Mouse (Mus musculus) stomach, postnatal 0 days (tissue): Measurements from ENCODE around the gene Hax1. TPM values are rescaled to one million over a fixed set of nuclear protein-coding genes. Genes with fewer than 3 reads are reported as not detected.

ENCODE experiments used
- ATAC-seq: fragments of 200-750 bp; cut with Nextera tagmentation; 2 replicates; pipeline ENCODE4 v1.8.0; 2017; ENCODE audit not compliant: low FRiP score, low TSS enrichment
- DNase-seq: peaks from one replicate; pipeline ENCODE4 v3.0.0-alpha.2; 2016; ENCODE audit warnings: low spot score
- H3K27ac ChIP-seq: fragments of 300-500 bp; sonication (generic); replicated peaks from 2 replicates; pipeline ENCODE4 v1.5.1; 2014; ENCODE audit warnings: mild to moderate bottlenecking, control low read depth
- H3K27me3 ChIP-seq: fragments of 300-500 bp; sonication (generic); 2 replicates; pipeline ENCODE4 v1.6.1; 2014; ENCODE audit warnings: low read length; ENCODE audit not compliant: control insufficient read depth, insufficient read depth
- H3K36me3 ChIP-seq: fragments of 300-500 bp; sonication (generic); 2 replicates; pipeline ENCODE4 v1.6.1; 2014; ENCODE audit warnings: low read length, mixed read lengths; ENCODE audit not compliant: control insufficient read depth, insufficient read depth
- H3K4me1 ChIP-seq: fragments of 300-500 bp; sonication (generic); replicated peaks from 2 replicates; pipeline ENCODE4 v1.6.1; 2014; ENCODE audit warnings: antibody characterized with exemption; ENCODE audit not compliant: control insufficient read depth, insufficient read depth
- H3K4me2 ChIP-seq: fragments of 300-500 bp; sonication (generic); replicated peaks from 2 replicates; pipeline ENCODE4 v1.6.1; 2014; ENCODE audit warnings: low read depth, mild to moderate bottlenecking, control low read depth, moderate library complexity
- H3K4me3 ChIP-seq: fragments of 300-500 bp; sonication (generic); 2 replicates; pipeline ENCODE4 v1.5.1; 2014; ENCODE audit warnings: low read depth, low read length, control low read depth
- H3K9ac ChIP-seq: fragments of 300-500 bp; sonication (generic); 2 replicates; pipeline ENCODE4 v1.6.1; 2014; ENCODE audit warnings: mild to moderate bottlenecking, low read length, control low read depth, mixed read lengths
- H3K9me3 ChIP-seq: fragments of 300-500 bp; sonication (generic); 2 replicates; pipeline ENCODE4 v1.6.1; 2016; ENCODE audit warnings: low read length; ENCODE audit not compliant: control insufficient read depth
- CTCF ChIP-seq: IDR thresholded peaks from 2 replicates; pipeline ENCODE4 v1.5.1; 2016; ENCODE audit warnings: antibody characterized with exemption, low read depth, mild to moderate bottlenecking, moderate library complexity
- EP300 ChIP-seq: optimal IDR thresholded peaks from 2 replicates; pipeline ENCODE3; 2016; ENCODE audit warnings: antibody characterized with exemption
- WGBS: fragments of 180-500 bp; shearing (Covaris S2); extraction: QIAGEN DNeasy Blood & Tissue Kit; methylation state at CpG from one replicate; pipeline ENCODE4 v1.1.7; 2014; 5-methylcytosine and 5-hydroxymethylcytosine counted together
- polyA plus RNA-seq: library from polyadenylated mRNA; unstranded; fragments of >200 nt; fragmentation: Nextera tagmentation; extraction: Ambion mirVana; gene quantifications from 2 replicates; pipeline ENCODE4 v1.2.1, GENCODE M21; 2015

Gene Hax1
- polyA plus RNA-seq, 1 experiment from 2014 or later = 77.7 TPM

DNA sequence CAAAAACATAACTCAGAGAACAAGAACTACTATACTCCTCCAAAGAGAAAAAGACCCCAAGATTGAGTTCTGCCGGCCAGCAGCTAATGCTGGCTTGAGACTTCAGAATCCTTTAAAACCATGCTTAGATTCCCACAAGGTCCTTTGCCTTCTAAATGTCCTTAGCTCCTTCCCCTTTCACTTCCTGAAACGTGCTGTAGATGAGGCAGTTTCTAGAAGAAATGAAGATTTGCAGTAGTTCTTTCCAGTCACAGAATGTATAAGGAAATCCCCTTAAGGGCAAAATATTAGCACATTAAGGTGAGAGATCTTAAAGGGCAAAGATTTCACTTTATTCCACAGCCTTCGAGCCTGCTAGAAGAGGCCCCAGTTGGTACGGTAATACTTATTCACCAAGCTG lies 1.2 kb upstream of the Hax1 start:
- TF ChIP-seq EP300 (no peak), CTCF (no peak)
- Histone ChIP-seq H3K4me1 (no peaks in the 10 kb centered on the region), H3K27ac (peak overlapping the region; percentile 95), H3K27me3 (no peaks in the 10 kb centered on the region), H3K36me3 (0 out of 2 replicates have a peak, but pooled peaks cover 2% of the 10 kb centered on the region), H3K9ac (no peak overlapping the region), H3K9me3 (no peaks in the 10 kb centered on the region), H3K4me2 (no peak overlapping the region), H3K4me3 (no peak overlapping the region)
- ATAC-seq = no peak
- DNase-seq = no peak
- 84% methylated on average over 4 of the region's 4 CpGs for WGBS

DNA sequence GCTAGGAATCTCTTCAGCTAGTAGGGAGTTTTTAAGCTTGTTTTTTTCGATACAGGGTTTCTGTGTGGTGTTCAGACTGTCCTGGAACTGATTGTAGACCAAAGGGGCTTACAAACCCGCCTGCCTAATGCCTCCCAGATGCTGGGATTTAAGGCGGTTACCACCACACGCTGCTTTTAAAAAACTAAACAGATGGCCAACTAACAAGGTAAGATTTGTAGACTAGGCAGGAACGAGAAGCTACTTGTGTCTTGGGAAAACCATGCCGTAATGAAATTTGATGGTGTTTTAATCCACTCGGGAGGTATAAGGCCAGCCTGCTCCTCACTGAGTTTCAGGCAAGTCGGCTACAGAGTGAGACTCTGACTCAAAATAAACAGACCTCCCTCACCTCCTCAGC lies 510 bp upstream of the Hax1 start:
- Histone ChIP-seq H3K36me3 (0 out of 2 replicates have a peak, but pooled peaks cover 2% of the 10 kb centered on the region), H3K27me3 (no peaks in the 10 kb centered on the region), H3K27ac (peak overlapping the region; percentile 95), H3K9ac (peak overlapping the region; percentile 77), H3K9me3 (no peaks in the 10 kb centered on the region), H3K4me1 (no peaks in the 10 kb centered on the region), H3K4me3 (peak overlapping the region; percentile 72), H3K4me2 (peak overlapping the region; percentile 90)
- peak; percentile 30 for DNase-seq
- WGBS = 9% methylated on average over 8 of the region's 8 CpGs
- ATAC-seq = peak; percentile 21
- TF ChIP-seq CTCF (no peak), EP300 (no peak)

DNA sequence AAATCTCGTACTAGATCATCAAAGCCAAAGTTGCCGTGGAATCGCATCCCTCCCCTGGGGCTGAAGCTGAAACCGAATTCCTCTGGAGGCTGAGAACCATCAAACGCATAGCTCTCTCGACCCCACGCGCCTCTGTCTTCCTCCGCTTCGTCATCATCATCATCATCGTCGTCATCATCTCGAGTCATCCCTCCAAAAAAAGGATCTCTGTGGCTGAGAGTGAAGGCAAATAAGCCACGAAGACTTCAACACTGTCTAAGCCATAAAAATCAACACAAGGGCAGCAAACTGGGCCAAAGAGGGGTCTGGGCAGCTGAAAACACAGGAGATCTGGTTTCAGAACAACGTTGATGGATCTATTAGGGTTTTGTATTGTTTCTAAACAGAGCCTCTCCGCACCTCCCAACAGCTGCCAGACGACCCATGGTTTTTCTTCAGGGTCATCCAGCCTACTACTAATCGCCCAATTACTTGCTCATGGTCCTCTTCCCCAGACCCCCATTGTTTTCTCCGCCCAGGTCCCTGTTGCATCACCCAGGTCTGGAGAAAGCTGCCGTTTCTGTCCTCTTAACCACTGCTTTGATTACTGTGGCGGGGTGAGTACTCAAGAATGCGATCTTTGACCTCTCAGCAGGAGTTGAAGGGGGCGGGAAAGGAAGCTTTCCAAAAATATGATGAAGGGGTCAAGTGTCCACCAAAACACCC lies 637 bp downstream of the Hax1 start:
- peak overlapping the region; percentile 72 for H3K4me3 ChIP-seq
- H3K9ac ChIP-seq = peak overlapping the region; percentile 77
- no peaks in the 10 kb centered on the region for H3K4me1 ChIP-seq
- H3K4me2 ChIP-seq = peak overlapping the region; percentile 90
- WGBS = 7% methylated on average over 21 of the region's 23 CpGs
- DNase-seq = no peak
- H3K36me3 ChIP-seq = 0 out of 2 replicates have a peak, but pooled peaks cover 2% of the 10 kb centered on the region
- ATAC-seq = peak; percentile 45; the same call in 1 of the 2 replicates
- TF ChIP-seq EP300 (no peak), CTCF (no peak)
- H3K9me3 ChIP-seq = no peaks in the 10 kb centered on the region
- peak overlapping the region; percentile 95 for H3K27ac ChIP-seq
- no peaks in the 10 kb centered on the region for H3K27me3 ChIP-seq

DNA sequence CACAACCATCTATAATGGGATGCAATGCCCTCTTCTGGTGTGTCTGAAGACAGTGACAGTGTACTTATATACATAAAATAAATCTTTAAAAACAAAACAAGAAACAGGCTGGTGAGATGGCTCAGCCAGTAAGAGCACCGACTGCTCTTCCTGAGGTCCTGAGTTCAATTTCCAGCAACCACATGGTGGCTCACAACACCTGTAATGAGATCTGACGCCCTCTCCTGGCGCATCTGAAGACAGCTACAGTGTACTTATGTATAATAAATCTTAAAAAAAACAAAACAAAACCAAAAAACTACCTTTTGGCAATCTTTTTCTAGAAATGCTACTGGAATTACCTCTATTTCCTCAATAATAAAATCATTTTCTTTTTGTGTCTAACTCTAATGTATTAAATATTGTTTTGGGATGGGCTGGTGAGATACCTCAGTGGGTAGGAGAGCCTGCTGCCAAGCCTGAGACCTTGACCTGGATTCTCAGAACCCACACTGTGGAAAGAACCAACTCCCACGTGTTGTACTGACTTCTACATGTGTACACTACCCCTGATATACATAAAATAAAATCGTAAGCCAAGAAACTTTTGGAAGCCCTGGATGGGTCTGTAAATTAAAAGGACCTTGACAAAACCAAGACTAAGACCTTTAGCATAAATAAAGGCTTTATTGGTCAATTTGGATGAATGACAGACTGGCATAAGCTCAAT lies 3.6 kb downstream of the Hax1 start:
- Histone ChIP-seq H3K4me2 (no peak overlapping the region), H3K4me1 (no peaks in the 10 kb centered on the region), H3K4me3 (no peak overlapping the region), H3K27me3 (no peaks in the 10 kb centered on the region), H3K27ac (no peak overlapping the region), H3K36me3 (no peaks in the 10 kb centered on the region; the same call in 1 of the 2 replicates), H3K9ac (no peak overlapping the region), H3K9me3 (no peaks in the 10 kb centered on the region)
- DNase-seq (no peak), ATAC-seq (no peak)
- WGBS = 85% methylated on average over 5 of the region's 5 CpGs
- no peak for TF ChIP-seq CTCF
- TF ChIP-seq EP300 = no peak

DNA sequence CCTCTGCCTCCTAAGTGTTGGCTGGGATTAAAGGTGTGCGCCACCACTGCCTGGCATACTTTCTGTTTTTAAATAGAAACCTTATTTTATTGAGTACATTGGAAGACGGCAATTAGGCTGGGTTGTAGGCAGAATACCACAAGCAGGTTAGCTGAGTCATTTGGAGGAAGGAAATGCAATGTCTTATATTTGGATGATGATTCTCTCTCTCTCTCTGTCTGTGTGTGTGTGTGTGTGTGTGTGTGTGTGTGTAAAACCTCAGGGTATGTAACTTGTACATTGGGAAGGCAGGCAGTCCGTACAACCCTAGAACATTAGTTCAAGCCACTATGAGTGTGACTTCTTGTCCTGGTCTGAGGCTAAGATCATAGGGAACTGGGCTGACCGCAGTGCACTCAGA lies 10.8 kb downstream of the Hax1 start:
- H3K36me3 ChIP-seq = no peaks in the 10 kb centered on the region; the same call in 1 of the 2 replicates
- 90% methylated on average over 4 of the region's 4 CpGs for WGBS
- no peaks in the 10 kb centered on the region for H3K27me3 ChIP-seq
- no peaks in the 10 kb centered on the region for H3K9me3 ChIP-seq
- no peak for ATAC-seq
- DNase-seq = no peak
- no peak overlapping the region for H3K4me2 ChIP-seq
- H3K27ac ChIP-seq = no peak overlapping the region
- TF ChIP-seq CTCF (no peak), EP300 (no peak)
- H3K9ac ChIP-seq = no peak overlapping the region
- no peaks in the 10 kb centered on the region for H3K4me1 ChIP-seq
- H3K4me3 ChIP-seq = no peak overlapping the region

DNA sequence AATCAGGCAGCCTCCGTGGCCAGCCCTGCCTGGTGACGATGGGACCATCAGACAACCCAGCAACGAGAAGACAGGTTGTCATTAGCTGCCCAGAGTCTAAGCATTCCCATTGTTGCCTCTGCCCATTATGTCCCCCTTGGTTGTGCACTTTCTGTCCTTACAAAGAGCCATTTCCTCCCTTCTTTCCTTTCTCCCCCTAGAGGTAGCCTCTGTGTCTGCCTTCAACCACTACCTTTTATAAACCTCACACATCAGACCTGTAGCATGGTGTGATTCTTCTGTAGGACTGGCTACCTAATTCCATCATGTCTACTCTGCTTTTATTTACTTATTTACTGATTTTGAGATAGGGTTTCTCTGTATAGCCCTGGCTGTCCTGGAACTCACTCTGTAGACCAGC lies 11.4 kb downstream of the Hax1 start:
- no peak for ATAC-seq
- Histone ChIP-seq H3K36me3 (no peaks in the 10 kb centered on the region), H3K4me2 (no peak overlapping the region), H3K9me3 (no peaks in the 10 kb centered on the region), H3K27ac (no peak overlapping the region), H3K27me3 (no peaks in the 10 kb centered on the region), H3K4me3 (no peak overlapping the region), H3K4me1 (no peaks in the 10 kb centered on the region), H3K9ac (no peak overlapping the region)
- no peak for DNase-seq
- 56% methylated on average over 3 of the region's 3 CpGs for WGBS
- TF ChIP-seq CTCF (peak; percentile 32), EP300 (no peak)
